Comparison of ENCODE assay signal across 10 mouse cellular contexts in the genomic region with DNA sequence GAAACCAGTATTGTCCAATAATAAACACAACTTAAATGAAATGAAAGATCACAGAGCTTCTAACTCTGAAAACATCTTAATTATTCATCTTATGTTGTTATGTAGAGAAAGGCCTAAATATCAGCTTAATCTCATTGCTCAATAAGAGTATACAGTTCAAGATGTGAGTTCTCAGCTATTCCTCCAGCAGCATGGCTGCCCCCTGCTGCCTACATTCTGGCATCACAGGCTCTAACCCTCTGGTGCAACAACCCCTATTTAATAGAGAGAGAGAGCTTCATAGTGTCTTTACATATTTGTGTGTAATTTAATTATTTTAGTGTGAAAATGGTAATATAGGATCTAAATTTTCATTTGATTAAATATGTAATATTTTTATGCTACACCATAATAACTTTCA.
DNase-seq lines count a peak whose midpoint lies in the region; ATAC-seq lines count a peak whose summit lies in the region.
"Had no signal": no experiment of that assay in that cellular context is flagged by ENCODE, and none has a peak within 500 bp of the region (broad histone marks: within the 10 kb centered on the region; RNA-seq: fewer than 3 reads in every experiment).

No protein-coding gene starts in this region.

- no peak overlapping the region for H3K27ac ChIP-seq in kidney, embryonic 15.5 days
- no peak overlapping the region for H3K27ac ChIP-seq in embryonic facial prominence, embryonic 10.5 days (replicated peaks)
- H3K27ac ChIP-seq: heart, embryonic 13.5 days had no signal

- H3K4me3 ChIP-seq in kidney, embryonic 15.5 days (replicated peaks): no peak overlapping the region
- no peak overlapping the region for H3K4me3 ChIP-seq in embryonic facial prominence, embryonic 10.5 days
- H3K4me3 ChIP-seq: heart, embryonic 13.5 days had no signal

- peak; percentile 17 for DNase-seq in kidney, adult 9 months
- DNase-seq in A20 (ENCODE audit: low read depth, low spot score): peak; percentile 37
- peak; percentile 1 for DNase-seq in Muller cell, postnatal 12 days (ENCODE audit: inconsistent ontology term)
- peak; percentile 11 for DNase-seq in embryonic facial prominence, embryonic 10.5 days (ENCODE audit: low spot score)
- no peak for DNase-seq in gastrocnemius, adult 18-20 months (ENCODE audit: low spot score)
- no peak for DNase-seq in heart, adult 11 months
- DNase-seq: layer of hippocampus, postnatal 36 days; thymus, adult 2 months had no signal

- no peak for ATAC-seq in kidney, embryonic 15.5 days (replicated peaks; ENCODE audit: low FRiP score)

- H3K4me2 ChIP-seq in kidney, embryonic 15.5 days: no peak overlapping the region
- H3K4me2 ChIP-seq: heart, embryonic 13.5 days had no signal

- H3K4me1 ChIP-seq in kidney, embryonic 15.5 days: no peaks in the 10 kb centered on the region
- H3K4me1 ChIP-seq in embryonic facial prominence, embryonic 10.5 days: no peaks in the 10 kb centered on the region
- H3K4me1 ChIP-seq: heart, embryonic 13.5 days had no signal

- H3K9me3 ChIP-seq in kidney, embryonic 15.5 days (replicated peaks): no peaks in the 10 kb centered on the region
- no peaks in the 10 kb centered on the region for H3K9me3 ChIP-seq in embryonic facial prominence, embryonic 10.5 days
- H3K9me3 ChIP-seq: heart, embryonic 13.5 days had no signal

- no peaks in the 10 kb centered on the region for H3K36me3 ChIP-seq in kidney, embryonic 15.5 days
- H3K36me3 ChIP-seq in embryonic facial prominence, embryonic 10.5 days (replicated peaks): no peaks in the 10 kb centered on the region
- H3K36me3 ChIP-seq: heart, embryonic 13.5 days had no signal

- H3K27me3 ChIP-seq in kidney, embryonic 15.5 days: no peaks in the 10 kb centered on the region
- H3K27me3 ChIP-seq in embryonic facial prominence, embryonic 10.5 days (replicated peaks; ENCODE audit: low read depth, poor library complexity, severe bottlenecking): no peaks in the 10 kb centered on the region
- H3K27me3 ChIP-seq: heart, embryonic 13.5 days had no signal

- H3K9ac ChIP-seq in kidney, embryonic 15.5 days: no peak overlapping the region
- H3K9ac ChIP-seq: heart, embryonic 13.5 days had no signal

Comparison
In these comparisons a context has a peak if more than half of its experiments do, and no peak if none do; other contexts are left out.
1. DNase-seq: peak in kidney, adult 9 months (single experiment), A20 (single experiment), Muller cell, postnatal 12 days (single experiment) and embryonic facial prominence, embryonic 10.5 days (single experiment); none in gastrocnemius, adult 18-20 months (single experiment) and heart, adult 11 months (single experiment).